Mouse (Mus musculus): ENCODE data around the gene Ceacam9.
"Not testable (repeated sequence)": the region's sequence is repeated elsewhere in the genome, so short reads cannot be mapped to it uniquely, and the experiment has no call there.

The Ceacam9 gene

GRCm38 (mm10) chr7:16721629-16722028 is at the start of gene Ceacam9:
TSS of gene Ceacam9 (plus strand) at chr7:16721929.
- no peak for DNase-seq (ENCODE audit: low spot score in 2 of 2)

GRCm38 (mm10) chr7:16673823-16674222 is 47.9 kb upstream of the Ceacam9 start:
- DNase-seq (ENCODE audit: low spot score in 2 of 2) = no peak

GRCm38 (mm10) chr7:16674699-16675098 is 47.0 kb upstream of the Ceacam9 start:
- DNase-seq (ENCODE audit: low spot score in 2 of 2) = not testable (repeated sequence)

- no peak for DNase-seq (ENCODE audit: low spot score in 2 of 2)
Observed at GRCm38 (mm10) chr7:16675605-16676004, 46.1 kb upstream of the Ceacam9 start, which contains the start of gene Ceacam15. TSS of gene Ceacam15 (minus strand) at chr7:16675705.

DNA sequence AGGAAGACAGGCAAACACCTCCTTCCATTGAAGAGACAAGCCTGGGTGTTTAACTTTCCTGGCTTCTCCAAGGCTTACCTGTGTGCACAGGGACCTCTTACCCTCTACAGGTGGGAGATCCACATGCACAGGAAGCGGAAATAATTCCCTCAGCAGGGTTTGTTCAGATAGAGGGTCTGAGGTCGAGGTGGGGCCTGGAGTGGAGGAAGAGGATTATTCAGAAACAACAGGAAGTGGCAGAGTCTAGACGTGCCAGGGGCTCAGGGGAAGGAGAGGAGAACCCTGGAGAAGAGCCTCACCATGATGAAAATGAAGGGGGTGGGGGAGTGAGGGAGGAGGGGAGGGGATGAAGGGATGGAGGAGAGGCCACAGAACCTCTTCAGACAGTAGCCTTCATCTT is 41.5 kb upstream of the Ceacam9 start:
- not testable (repeated sequence) for DNase-seq (ENCODE audit: low spot score in 2 of 2)

DNA sequence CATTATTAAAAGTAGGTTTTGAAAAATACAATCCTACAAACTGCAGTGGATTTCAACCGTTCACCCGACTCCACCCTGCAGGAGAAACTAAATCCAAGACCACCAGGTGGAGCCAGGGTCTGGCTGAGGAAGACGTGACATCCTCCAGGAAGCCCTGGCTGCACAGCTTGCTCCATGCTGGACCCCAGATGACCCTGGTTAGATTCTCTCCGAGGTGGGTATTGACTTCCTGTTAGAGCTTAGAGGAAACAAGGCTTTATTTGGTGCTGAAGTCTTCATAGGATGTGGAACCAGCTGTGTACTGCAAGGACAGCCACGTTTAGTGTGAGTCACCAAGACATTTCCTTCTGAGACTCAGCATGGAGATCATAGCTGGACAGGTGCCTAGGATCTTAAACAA is 32.5 kb upstream of the Ceacam9 start:
- DNase-seq (ENCODE audit: low spot score in 2 of 2) = no peak

- DNase-seq (ENCODE audit: low spot score in 2 of 2) = peak; percentile 28 to 42
Observed at GRCm38 (mm10) chr7:16695025-16695424, 26.7 kb upstream of the Ceacam9 start.

DNA sequence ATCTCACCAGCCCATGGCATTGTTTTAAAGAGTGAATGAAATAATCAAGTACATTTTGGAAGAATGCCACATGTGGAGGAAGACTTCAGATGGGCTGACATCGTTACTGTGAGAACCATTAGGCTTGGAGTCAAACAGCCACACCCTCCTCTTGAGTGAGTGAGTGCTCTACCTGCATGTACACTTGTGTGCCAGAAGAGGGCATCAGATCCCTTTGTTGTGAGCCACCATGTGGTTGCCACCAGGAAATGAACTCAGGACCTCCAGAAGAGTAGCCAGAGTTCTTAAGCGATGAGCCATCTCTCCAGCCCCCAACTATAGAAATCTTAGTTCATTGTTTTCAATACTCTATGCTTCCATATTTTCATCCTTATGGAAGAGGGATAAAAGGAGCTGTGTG is 22.7 kb upstream of the Ceacam9 start:
- no peak for DNase-seq (ENCODE audit: low spot score in 2 of 2)

DNA sequence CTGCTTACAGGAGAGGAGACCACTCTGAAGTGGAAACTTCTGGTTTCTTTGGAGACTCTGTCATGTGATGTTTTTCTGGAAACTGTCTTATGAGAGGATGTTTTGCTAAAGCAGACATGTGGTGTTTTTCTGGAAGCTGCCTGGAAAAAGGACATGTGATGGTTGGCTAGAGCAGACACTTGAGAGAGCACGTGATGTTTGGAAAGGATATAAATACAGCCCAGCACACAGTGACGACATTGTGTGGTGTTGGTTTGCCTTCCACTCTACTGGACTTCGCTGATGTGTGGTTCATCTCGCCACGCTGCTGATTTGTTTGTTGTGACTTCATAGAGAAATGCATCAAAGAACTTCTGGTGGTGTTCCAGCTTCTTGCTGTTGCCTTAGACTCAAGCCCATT is 21.1 kb upstream of the Ceacam9 start:
- no peak for DNase-seq (ENCODE audit: low spot score in 2 of 2)

- no peak for DNase-seq (ENCODE audit: low spot score in 2 of 2)
Observed at GRCm38 (mm10) chr7:16706385-16706784, 15.3 kb upstream of the Ceacam9 start.

DNA sequence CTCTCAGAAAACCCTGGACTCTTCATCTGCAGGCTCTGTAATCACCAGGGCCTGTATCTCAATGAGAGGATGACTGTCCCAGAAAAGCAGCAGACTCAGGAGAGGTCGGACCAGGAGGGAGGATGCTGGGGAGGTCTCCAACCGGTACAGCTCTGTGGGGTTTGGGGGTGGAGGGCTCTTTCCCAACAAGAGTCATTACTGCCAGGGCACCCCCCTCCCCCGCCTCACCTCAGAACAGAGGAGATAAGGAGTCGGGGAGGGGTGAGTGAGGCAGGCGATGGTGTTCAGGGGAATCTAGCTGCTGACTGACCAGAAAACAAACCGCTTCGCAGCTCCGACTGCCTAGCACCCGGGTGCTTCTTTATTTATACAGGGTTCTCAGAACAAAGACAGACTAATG is 13.5 kb upstream of the Ceacam9 start:
- DNase-seq (ENCODE audit: low spot score in 2 of 2) = no peak

DNA sequence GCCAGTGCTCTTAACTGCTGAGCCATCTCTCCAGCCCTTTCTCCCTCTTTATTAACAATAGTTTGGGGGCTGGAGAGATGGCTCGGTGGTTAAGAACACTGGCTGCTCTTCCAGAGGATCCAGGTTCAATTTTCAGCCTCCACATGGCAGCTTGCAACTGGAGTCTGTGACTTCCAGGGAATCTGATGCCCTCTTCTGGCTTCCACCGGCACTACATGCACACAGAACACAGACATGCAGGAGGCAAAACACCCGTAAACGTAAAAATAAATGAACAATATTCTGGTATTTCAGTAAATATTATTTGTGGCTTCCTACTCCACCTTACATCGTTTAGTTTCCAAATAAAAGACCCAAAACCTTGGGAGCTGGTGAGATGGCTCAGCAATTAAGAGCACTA is 11.1 kb upstream of the Ceacam9 start:
- no peak for DNase-seq (ENCODE audit: low spot score in 2 of 2)

- no peak for DNase-seq (ENCODE audit: low spot score in 2 of 2)
Observed at GRCm38 (mm10) chr7:16712633-16713415, 8.9 kb upstream of the Ceacam9 start.

DNA sequence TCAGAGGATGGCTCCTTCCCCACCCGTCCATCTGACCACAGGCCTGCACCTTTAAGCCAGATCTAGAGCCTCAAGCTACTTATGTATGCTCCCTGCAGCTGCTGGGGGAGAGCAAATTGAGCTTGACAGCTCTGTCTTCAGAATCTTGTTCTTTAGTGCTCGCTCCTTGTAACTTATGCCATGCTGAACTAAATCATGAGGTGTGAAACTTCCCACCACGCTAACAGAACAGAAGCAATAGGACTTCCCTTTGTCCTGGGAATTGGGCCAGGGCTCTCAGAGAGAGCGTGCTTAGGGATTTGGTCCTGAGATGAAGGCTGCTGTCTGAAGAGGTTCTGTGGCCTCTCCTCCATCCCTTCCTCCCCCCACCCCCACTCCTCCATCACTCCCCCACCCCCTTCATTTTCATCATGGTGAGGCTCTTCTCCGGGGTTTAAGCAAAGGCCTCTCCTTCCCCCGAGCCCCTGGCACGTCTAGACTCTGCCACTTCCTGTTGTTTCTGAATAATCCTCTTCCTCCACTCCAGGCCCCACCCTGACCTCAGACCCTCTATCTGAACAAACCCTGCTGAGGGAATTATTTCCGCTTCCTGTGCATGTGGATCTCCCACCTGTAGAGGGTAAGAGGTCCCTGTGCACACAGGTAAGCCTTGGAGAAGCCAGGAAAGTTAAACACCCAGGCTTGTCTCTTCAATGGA is 5.1 kb upstream of the Ceacam9 start:
- not testable (repeated sequence) for DNase-seq (ENCODE audit: low spot score in 2 of 2)

DNA sequence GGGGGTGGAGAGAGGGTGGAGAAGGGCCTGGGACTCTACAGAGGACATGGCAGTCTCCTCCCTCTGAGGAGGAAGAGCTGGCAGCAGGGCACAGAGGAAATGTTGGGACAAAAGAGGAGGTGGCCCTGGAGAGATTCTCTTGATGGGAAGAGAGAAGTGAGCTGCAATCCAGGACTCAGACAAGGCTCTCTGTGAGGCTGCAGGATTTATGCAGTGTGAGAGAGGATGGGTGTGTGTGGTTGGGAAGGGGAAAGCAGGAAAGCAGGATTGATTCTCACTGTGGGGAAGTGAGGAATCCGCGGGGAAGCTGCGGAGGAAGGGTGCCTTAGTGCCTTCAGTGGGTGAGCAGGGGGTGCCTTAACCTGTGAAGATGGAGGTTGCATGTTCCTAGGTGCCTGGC is 761 bp downstream of the Ceacam9 start:
- not testable (repeated sequence) for DNase-seq (ENCODE audit: low spot score in 2 of 2)

DNA sequence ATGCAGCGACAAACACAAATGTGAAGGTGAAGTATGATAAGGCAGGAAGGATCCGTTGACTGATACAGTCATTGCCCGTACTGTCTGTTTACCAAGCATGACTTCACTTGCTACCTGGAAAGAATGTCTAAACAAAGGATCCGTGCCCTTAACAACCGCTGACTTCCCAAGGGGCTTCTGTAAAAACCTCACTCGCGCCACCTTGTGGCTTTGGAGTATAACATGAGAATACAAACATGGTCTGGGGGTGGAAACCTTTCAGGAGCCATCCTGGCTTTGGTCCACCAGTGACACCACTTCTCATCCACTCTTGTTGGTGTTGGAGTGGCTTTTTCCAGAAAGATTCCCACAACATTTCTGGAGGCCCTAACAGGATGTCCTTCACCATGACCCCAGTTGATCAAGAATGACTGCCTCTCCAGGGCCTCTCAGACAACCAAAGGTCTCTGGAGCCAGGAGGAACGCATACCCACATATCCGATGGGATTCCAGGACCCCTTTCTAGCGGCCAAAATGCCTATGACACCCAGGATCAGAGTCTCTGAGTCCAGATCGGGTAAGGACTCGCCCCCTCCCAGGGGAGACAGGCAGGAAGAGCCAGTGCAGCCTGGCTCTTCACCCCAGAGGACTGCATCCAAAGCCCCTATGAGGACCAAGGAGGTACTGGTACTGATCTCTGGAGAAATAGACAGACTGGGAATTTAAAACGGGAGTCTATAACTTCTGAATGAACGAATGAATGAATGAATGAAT is 7.0 kb downstream of the Ceacam9 start:
- peak; percentile 59 to 76 for DNase-seq (ENCODE audit: low spot score in 2 of 2)

DNA sequence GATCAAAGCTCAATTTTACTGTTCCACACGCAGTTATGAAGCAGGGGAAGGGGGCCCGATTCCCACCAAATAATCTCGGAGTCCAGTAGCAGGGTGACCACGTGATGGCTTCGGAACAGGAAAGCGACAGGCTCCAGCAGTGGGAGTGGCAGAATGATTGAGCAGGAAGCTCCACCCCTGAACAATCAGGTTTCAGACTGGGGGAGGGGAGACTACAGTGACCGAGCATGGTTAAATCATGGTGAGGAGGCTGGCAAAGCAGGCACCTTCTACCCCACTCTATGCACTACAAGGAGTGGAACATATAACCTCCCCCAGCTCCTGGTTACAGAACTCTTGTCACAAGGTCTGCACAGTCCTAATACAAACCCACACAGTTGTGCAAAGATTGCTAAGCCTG is 7.8 kb downstream of the Ceacam9 start:
- DNase-seq (ENCODE audit: low spot score in 2 of 2) = not testable (repeated sequence)

DNA sequence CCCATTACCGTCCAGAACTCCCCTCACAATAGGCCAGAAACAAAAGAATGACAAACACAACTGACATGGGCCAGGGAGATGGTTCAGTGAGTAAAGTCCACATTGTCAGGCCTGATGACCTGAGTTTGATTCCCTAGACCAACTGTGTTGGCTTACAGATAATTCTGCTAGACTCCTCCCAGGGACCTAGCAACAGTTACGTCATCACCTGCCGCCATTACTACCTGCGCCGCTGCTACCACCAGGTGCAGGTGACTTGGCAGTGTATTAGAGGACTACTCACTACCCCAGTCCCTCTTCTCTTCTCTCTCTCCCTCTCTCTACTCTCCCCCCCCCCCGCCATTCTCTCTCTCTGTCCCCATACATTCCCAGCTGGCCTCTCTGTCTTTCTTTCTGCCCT is 9.1 kb downstream of the Ceacam9 start:
- DNase-seq (ENCODE audit: low spot score in 2 of 2) = no peak

GRCm38 (mm10) chr7:16731893-16732422 is 10.2 kb downstream of the Ceacam9 start:
- no peak for DNase-seq (ENCODE audit: low spot score in 2 of 2)

DNA sequence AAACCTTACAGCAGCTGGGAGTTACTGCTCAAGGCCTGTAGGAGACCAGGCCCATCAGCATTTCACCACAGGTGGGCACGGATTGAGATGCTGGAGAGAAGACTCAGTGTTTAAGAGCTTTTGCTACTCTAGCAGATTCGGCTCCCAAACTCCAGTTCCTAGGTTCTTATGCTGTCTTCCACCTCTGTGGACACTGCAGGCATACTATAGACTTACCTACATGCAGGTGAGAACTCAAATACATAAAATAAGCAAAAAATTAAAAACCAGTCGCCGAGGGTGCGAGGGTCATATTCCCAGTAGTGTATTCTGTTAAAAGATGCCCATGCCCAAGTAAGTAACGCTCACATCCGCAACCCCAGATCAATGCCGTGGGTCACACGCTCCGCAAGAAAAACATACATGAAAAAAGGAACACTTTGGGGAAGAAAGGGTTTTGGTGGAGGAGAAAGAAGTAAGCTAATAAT is 15.9 kb downstream of the Ceacam9 start:
- no peak for DNase-seq (ENCODE audit: low spot score in 2 of 2)

- peak; percentile 92 to 96 for DNase-seq (ENCODE audit: low spot score in 2 of 2)
Observed at GRCm38 (mm10) chr7:16738073-16738696, 16.5 kb downstream of the Ceacam9 start, which contains the start of gene Ap2s1. TSS of gene Ap2s1 (plus strand) at chr7:16738410.
